Mouse (Mus musculus): ENCODE measurements around the gene Clstn1.

Clstn1 gene

GRCm38 (mm10) chr4:149586044-149586782 lies at the start of gene Clstn1:
Clstn1 (plus strand) TSS chr4:149586468.
- DNase-seq (ENCODE audit: low read depth, low spot score): peak; percentile 62

- DNase-seq (ENCODE audit: low read depth, low spot score): no peak
Observed at GRCm38 (mm10) chr4:149539441-149539840, 46.8 kb upstream of the Clstn1 start.

GRCm38 (mm10) chr4:149541935-149542334 lies 44.3 kb upstream of the Clstn1 start:
- no peak for DNase-seq (ENCODE audit: low read depth, low spot score)

- DNase-seq (ENCODE audit: low read depth, low spot score): no peak
Observed at GRCm38 (mm10) chr4:149542431-149542830, 43.8 kb upstream of the Clstn1 start.

GRCm38 (mm10) chr4:149542927-149543553 lies 43.2 kb upstream of the Clstn1 start:
- peak; percentile 79 for DNase-seq (ENCODE audit: low read depth, low spot score)

- no peak for DNase-seq (ENCODE audit: low read depth, low spot score)
Observed at GRCm38 (mm10) chr4:149544892-149545291, 41.4 kb upstream of the Clstn1 start.

GRCm38 (mm10) chr4:149546797-149547444 lies 39.3 kb upstream of the Clstn1 start:
- DNase-seq (ENCODE audit: low read depth, low spot score): no peak

- DNase-seq (ENCODE audit: low read depth, low spot score): no peak
Observed at GRCm38 (mm10) chr4:149547523-149547922, 38.7 kb upstream of the Clstn1 start.

DNA sequence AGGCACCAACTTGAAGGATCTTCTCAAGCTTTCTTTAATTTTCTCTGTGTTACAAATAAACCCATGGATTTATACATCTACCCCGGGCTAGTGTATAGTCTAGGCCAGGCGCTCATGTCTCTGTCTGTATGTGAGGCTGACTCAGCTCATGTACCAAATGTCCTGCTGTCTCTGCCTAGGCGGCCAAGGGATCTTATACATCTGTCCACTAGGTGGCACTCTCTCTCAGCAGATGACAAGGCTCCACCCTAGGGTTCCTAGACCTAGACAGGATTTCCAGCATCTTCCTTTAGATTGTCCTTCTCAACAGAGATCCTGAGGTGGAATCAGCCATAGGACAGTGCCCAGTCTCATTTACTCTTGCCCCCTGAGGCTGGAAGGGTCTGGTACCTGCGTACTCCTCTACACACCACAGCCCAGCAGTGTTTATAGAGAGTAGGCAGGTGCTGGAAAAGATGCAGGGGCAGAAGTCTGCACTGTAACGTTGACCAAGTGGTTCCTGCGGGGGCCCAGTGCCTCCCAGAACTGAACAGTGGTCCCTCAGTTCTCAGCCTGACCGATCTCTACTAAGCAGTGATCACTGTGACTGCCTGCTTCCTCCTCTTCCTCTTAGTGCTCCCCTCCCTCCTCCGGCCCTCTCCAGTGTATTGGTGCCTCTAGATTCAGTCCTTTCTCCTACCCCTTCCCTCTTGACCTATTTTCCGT lies 36.9 kb upstream of the Clstn1 start:
- DNase-seq (ENCODE audit: low read depth, low spot score): peak; percentile 77

DNA sequence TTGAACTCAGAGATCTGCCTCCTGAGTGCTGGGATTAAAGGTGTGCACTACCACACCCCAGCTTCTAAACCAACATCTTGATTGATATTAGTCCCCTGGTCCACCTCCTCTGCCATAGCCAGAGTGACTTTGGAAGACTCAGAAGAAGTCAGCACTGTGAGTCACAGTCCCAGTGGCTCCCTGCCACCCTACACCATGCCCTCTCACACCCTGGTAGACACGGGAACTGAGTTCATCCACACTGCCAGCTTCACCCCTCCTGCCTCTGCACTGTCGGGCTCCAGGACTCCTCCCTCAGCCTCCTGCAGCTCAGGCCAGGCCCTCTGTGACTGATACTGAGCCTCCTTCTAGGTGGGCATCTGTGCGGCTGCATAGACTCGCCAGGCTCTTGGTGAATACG lies 35.4 kb upstream of the Clstn1 start:
- DNase-seq (ENCODE audit: low read depth, low spot score): no peak

DNA sequence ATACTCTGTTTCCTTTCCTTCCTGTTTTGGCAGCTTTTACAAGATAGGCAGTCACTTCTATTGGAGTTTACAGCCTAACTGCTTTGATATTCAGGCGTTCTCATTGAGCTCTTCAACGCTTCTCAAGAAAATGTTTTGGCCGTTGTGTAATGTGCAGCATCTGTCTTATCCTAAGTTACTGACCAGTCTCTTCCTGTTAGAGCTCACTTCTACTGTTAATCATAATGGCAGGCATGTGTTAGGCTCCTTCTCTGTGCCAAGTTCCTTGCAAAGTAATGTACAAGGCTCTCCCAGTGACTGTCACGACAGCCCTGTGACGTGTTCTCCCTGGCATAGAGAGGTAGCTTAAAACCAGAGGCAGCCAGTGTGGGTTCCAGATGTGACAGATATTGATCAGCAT lies 34.6 kb upstream of the Clstn1 start:
- DNase-seq (ENCODE audit: low read depth, low spot score): no peak

DNA sequence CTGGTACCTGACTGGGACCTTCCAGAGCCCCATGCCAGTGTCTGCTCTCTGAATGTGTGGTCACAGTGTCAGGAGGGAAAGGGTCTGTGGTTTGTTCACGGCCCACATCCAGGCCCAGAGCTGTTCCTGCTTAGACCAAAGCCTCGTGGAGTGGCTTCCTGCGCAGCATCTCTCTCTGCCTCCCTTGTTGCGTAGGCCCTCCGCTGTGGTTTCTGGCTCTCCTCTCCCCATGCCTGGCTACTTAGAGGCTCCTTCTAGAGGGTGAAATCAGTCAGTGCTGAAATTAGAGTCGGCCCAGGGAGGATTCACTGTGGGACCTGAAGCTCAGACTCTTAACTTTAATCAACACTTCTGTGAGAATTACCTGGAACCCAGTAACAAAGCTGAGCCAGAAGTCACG lies 32.4 kb upstream of the Clstn1 start:
- no peak for DNase-seq (ENCODE audit: low read depth, low spot score)

- no peak for DNase-seq (ENCODE audit: low read depth, low spot score)
Observed at GRCm38 (mm10) chr4:149556111-149556510, 30.2 kb upstream of the Clstn1 start.

GRCm38 (mm10) chr4:149557905-149558304 lies 28.4 kb upstream of the Clstn1 start:
- DNase-seq (ENCODE audit: low read depth, low spot score): no peak

GRCm38 (mm10) chr4:149558389-149558788 lies 27.9 kb upstream of the Clstn1 start:
- no peak for DNase-seq (ENCODE audit: low read depth, low spot score)

- no peak for DNase-seq (ENCODE audit: low read depth, low spot score)
Observed at GRCm38 (mm10) chr4:149561392-149561791, 24.9 kb upstream of the Clstn1 start.

- DNase-seq (ENCODE audit: low read depth, low spot score): no peak
Observed at GRCm38 (mm10) chr4:149561986-149562904, 24.0 kb upstream of the Clstn1 start.

DNA sequence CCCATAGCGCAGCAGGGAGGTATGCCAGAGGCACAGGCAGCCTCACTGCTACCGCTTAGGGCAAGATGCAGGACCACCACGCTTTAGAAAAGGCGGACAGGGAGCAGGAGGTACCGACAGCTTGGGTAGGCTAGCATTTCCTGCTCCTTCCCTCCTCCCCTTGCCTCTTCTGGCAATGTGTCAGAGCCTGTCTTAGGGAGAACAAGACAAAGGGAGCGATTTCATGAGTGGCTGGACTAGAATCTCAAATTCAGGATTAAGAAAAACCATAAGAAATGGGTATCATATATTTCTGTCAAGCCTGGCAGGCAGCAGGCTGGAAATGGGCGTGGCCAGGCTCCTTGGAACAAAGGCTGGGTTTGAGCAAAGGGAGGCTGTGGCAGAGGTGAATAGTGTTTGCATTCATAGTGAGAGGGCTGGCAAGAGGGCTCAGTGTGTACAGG lies 23.3 kb upstream of the Clstn1 start:
- DNase-seq (ENCODE audit: low read depth, low spot score): no peak

DNA sequence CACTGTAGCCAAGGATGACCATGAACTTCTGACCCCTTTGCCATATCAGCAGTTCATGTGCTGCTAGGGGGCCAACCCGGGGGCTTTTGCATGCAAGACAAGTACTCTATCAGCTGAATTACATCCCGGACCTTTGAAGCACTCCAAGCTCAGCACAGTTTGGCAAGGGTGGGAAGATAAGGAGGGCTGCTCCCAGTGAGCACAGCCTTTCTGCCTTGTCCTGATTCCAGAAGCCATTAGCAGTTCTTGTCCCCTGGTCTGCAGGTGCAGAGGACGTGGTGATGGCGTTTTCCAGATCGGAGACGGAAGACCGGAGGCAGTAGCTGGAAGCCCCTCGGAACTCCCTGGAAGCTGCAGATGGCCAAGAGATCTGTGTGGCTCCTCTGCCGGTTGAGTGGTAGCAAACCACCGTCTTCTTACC lies 22.3 kb upstream of the Clstn1 start:
- no peak for DNase-seq (ENCODE audit: low read depth, low spot score)

DNA sequence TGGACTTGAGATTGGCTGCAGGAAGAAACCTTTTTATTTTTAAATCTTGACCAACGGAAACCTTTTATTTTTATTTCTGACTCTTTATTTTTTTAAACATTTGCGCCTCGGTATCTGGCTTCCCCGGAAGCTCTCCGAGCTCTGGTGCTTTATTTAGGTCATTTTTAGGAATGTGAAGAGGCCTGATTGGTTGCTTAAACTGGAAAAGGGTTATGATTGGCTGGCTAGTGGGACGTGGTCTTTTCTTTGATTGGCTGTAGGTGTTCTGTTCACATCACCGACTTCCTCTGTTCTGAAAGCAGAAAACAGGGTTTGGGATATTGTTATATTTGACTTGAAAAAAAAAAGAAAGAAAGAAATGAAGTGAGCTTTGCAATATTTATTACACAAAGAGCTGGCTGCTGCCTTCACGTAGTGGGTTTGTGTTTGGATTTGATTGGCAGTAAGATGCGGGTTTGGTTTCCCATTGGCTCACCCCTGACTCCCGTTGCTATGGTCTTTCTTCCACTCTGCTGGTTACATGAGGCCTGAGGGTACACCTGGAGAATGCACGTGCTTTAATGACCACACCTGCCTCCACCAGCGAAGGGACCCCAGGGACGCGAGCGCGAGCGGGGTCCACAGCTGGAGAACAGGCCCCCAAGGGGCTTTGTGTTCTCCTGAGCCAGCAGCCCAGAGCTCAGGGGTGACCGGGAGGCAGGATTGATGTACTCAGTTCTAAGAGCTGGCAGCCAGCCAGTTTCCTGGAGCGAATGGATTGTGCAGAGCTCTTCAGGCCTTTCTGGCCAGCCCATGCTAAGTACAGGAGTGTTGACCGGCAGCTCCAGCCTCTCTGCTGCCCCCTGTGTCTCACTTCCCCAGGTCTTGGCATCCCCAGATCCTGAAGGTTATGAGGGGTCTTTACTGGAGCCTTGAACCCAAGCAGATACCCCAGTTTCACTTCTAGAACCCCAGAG lies 21.5 kb upstream of the Clstn1 start:
- DNase-seq (ENCODE audit: low read depth, low spot score): peak; percentile 65
